Mouse (Mus musculus) liver, embryonic 13.5 days (tissue): ENCODE results near the gene Gm5737. TPM values are rescaled to one million over a fixed set of nuclear protein-coding genes. Genes with fewer than 3 reads are reported as not detected.
A peak's percentile ranks its signal among the peaks of the same experiment; 100 is the strongest.

Source experiments
- ATAC-seq: fragments of 200-750 bp; cut with Nextera tagmentation; 2 replicates; pipeline ENCODE4 v1.8.0; 2017; ENCODE audit warnings: low read depth, mild to moderate bottlenecking, moderate number of reproducible peaks, moderate library complexity
- DNase-seq: peaks from one replicate; pipeline ENCODE4 v3.0.0; 2022
- H3K27ac ChIP-seq: fragments of 300-500 bp; sonication (generic); 2 replicates; pipeline ENCODE4 v1.5.1; 2015; ENCODE audit warnings: moderate library complexity, mild to moderate bottlenecking, inconsistent platforms
- H3K27me3 ChIP-seq: fragments of 300-500 bp; sonication (generic); 2 replicates; pipeline ENCODE4 v1.6.1; 2015; ENCODE audit warnings: mild to moderate bottlenecking, inconsistent platforms
- H3K36me3 ChIP-seq: fragments of 300-500 bp; sonication (generic); 2 replicates; pipeline ENCODE4 v1.6.1; 2015; ENCODE audit warnings: mild to moderate bottlenecking, inconsistent platforms
- H3K4me1 ChIP-seq: fragments of 300-500 bp; sonication (generic); replicated peaks from 2 replicates; pipeline ENCODE4 v1.6.1; 2015; ENCODE audit warnings: inconsistent platforms
- H3K4me2 ChIP-seq: fragments of 300-500 bp; sonication (generic); 2 replicates; pipeline ENCODE4 v1.6.1; 2015; ENCODE audit warnings: inconsistent platforms, mild to moderate bottlenecking, moderate library complexity
- H3K4me3 ChIP-seq: fragments of 300-500 bp; sonication (generic); replicated peaks from 2 replicates; pipeline ENCODE4 v1.5.1; 2015; ENCODE audit warnings: mild to moderate bottlenecking, inconsistent platforms
- H3K9ac ChIP-seq: fragments of 300-500 bp; sonication (generic); 2 replicates; pipeline ENCODE4 v1.6.1; 2015; ENCODE audit warnings: mild to moderate bottlenecking, inconsistent platforms
- H3K9me3 ChIP-seq: fragments of 300-500 bp; sonication (generic); replicated peaks from 2 replicates; pipeline ENCODE4 v1.6.1; 2016; ENCODE audit warnings: inconsistent platforms
- WGBS: fragments of 180-500 bp; shearing (Covaris S2); methylation state at CpG from one replicate; pipeline ENCODE4 v1.1.7; 2015; ENCODE audit not compliant: insufficient replicate concordance; 5-methylcytosine and 5-hydroxymethylcytosine counted together
- polyA plus RNA-seq: library from polyadenylated mRNA; unstranded; fragments of >200 nt; fragmentation: Nextera tagmentation; extraction: Ambion mirVana; gene quantifications from 2 replicates; pipeline ENCODE4 v1.2.1, GENCODE M21; 2015

Gene Gm5737
- polyA plus RNA-seq, 1 experiment from 2014 or later, result not detected

DNA sequence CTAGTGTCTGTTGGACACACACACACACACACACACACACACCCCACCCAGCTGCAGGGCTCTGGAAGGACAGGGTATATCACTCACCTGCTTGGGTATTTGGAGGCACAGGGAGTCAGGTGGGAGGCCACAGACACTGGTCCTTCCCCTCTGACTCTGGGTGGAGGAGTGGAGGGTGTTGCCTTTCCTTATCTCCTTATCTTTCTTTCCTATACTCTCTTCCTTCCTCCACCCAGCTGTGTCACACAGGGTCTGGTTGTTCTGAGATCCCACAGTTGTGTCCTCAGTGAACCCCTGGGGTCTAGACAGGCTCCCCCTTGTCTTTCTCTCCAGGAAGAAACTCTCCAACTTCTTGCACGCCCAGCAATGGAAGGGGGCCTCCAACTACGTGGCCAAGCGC lies 67.8 kb downstream of the Gm5737 start:
- peak overlapping the region; percentile 93 for H3K27ac ChIP-seq
- H3K4me3 ChIP-seq, result peak overlapping the region; percentile 70
- H3K9me3 ChIP-seq, result no peaks in the 10 kb centered on the region
- DNase-seq (peak; percentile 58), ATAC-seq (peak; percentile 76)
- peaks cover 98% of the 10 kb centered on the region for H3K4me1 ChIP-seq
- H3K9ac ChIP-seq, result peak overlapping the region; percentile 83
- H3K36me3 ChIP-seq, result peaks cover 78% of the 10 kb centered on the region
- 72% methylated on average over 3 of the region's 3 CpGs for WGBS
- peak overlapping the region; percentile 81 for H3K4me2 ChIP-seq
- no peaks in the 10 kb centered on the region for H3K27me3 ChIP-seq

GRCm38 (mm10) chr7:120880770-120881169 lies 68.6 kb downstream of the Gm5737 start:
- WGBS, result 87% methylated on average over 4 of the region's 4 CpGs
- Histone ChIP-seq H3K4me3 (peak overlapping the region; percentile 70), H3K9ac (peak overlapping the region; percentile 83), H3K4me1 (peaks cover 98% of the 10 kb centered on the region), H3K4me2 (peak overlapping the region; percentile 81), H3K27me3 (no peaks in the 10 kb centered on the region), H3K36me3 (peaks cover 86% of the 10 kb centered on the region), H3K9me3 (no peaks in the 10 kb centered on the region), H3K27ac (peak overlapping the region; percentile 93)
- ATAC-seq (peak; percentile 60), DNase-seq (no peak)

Other genes starting within 250 kb of the Gm5737 start
- gene Uqcrc2, start 177.2 kb upstream of the Gm5737 start, polyA plus RNA-seq, result 150 and 169 TPM in 2 replicates
- gene Pdzd9, start 142.0 kb upstream of the Gm5737 start, polyA plus RNA-seq, result 0.08 and 0.09 TPM in 2 replicates
- 7.4 and 8.8 TPM in 2 replicates for gene Mosmo, start 134.7 kb upstream of the Gm5737 start, polyA plus RNA-seq
- gene Vwa3a, start 73.0 kb upstream of the Gm5737 start, polyA plus RNA-seq, result 0.02 and 0.03 TPM in 2 replicates
- gene Eef2k, start 30.5 kb downstream of the Gm5737 start, polyA plus RNA-seq, result 42.2 and 44.2 TPM in 2 replicates
- 19.3 and 21.1 TPM in 2 replicates for gene Polr3e, start 105.4 kb downstream of the Gm5737 start, polyA plus RNA-seq
- gene Cdr2, start 169.9 kb downstream of the Gm5737 start, polyA plus RNA-seq, result 38.1 and 39.1 TPM in 2 replicates
- not detected in 2 replicates for gene Mfsd13b, start 170.1 kb downstream of the Gm5737 start, polyA plus RNA-seq
- gene Mettl9, start 222.1 kb downstream of the Gm5737 start, polyA plus RNA-seq, result 50.9 and 59.3 TPM in 2 replicates